In the genomic region with DNA sequence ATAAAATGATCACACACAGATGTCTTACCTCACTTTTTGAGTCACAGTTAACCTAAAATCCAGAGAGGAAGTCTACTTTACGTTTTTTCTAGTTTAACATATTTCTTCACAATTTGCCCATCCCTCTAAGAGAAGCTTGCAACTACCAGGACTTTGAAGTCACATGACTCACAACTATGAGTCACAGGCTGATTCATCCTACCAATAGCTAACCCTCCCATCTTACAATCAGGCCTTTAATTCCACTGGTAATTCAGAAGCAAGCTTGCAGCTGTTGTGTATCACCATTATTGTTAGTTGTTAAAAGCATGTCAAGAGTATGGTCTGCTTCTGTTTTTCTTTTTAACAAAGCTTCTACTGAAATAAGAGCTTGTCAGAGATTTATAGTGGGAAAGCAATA, we compare ENCODE assay signal across 19 mouse cellular contexts. TPM values are rescaled to one million over a fixed set of nuclear protein-coding genes. Genes with fewer than 3 reads are reported as not detected.
DNase-seq lines count a peak whose midpoint lies in the region; ATAC-seq and TF ChIP-seq lines count a peak whose summit lies in the region.
"Had no signal": no experiment of that assay in that cellular context is flagged by ENCODE, and none has a peak within 500 bp of the region (broad histone marks: within the 10 kb centered on the region; RNA-seq: fewer than 3 reads in every experiment).

No protein-coding gene starts in this region.

- H3K4me1 ChIP-seq in kidney, postnatal 0 days (replicated peaks; ENCODE audit: insufficient read depth, low read length): no peaks in the 10 kb centered on the region
- H3K4me1 ChIP-seq: embryonic facial prominence, embryonic 15.5 days; limb, embryonic 13.5 days; neural tube, embryonic 13.5 days had no signal

- no peak overlapping the region for H3K4me2 ChIP-seq in kidney, postnatal 0 days (ENCODE audit: low read length)
- H3K4me2 ChIP-seq: embryonic facial prominence, embryonic 15.5 days; heart, embryonic 11.5 days; hindbrain, embryonic 15.5 days; limb, embryonic 13.5 days; midbrain, embryonic 12.5 days; neural tube, embryonic 13.5 days had no signal

- CTCF ChIA-PET in Patski (lab: Charles Lee): interaction anchor here (0.9 to 1.2 kb wide), 5 partner anchors 9 to 46 kb away, joined by 3 to 4 read pairs (median 3); no protein-coding TSS in a partner anchor

- DNase-seq in adrenal gland, adult 2 months: peak; percentile 14
- DNase-seq in adrenal gland, adult 8-10 months: no peak
- DNase-seq in kidney, postnatal 0 days (ENCODE audit: low spot score): peak; percentile 78
- DNase-seq in kidney, adult 8-10 months: no peak
- no peak for DNase-seq in Patski (ENCODE audit: low read depth, low spot score)
- no peak for DNase-seq in ovary, postnatal 14 days (ENCODE audit: low spot score)
- DNase-seq in frontal cortex, postnatal 25 days (ENCODE audit: low spot score in 2 of 2): no peak
- DNase-seq: adrenal gland, postnatal 10 days; cerebellum, postnatal 36 days; kidney, postnatal 14 days; layer of hippocampus, postnatal 36 days; thymus, adult 18-20 months had no signal

- no peaks in the 10 kb centered on the region for H3K36me3 ChIP-seq in kidney, postnatal 0 days (ENCODE audit: insufficient read depth, low read length)
- H3K36me3 ChIP-seq: embryonic facial prominence, embryonic 15.5 days; hindbrain, embryonic 15.5 days; limb, embryonic 13.5 days; midbrain, embryonic 12.5 days; neural tube, embryonic 13.5 days had no signal

- WGBS in kidney, postnatal 0 days: 42% methylated on average over 1 of the region's 1 CpGs

- in situ Hi-C loops in Patski (cut with MboI; ENCODE audit: low pct_unique_long_range_greater_than_20kb): no loop called here

- ATAC-seq in kidney, postnatal 0 days (replicated peaks; ENCODE audit: low FRiP score, low read depth): no peak
- peak; percentile 54 for ATAC-seq in Patski
- peak; percentile 82 for ATAC-seq in megakaryocyte progenitor cell, adult 5-6 weeks (replicated peaks; ENCODE audit: poor library complexity)

- H3K27ac ChIP-seq in kidney, postnatal 0 days: no peak overlapping the region
- H3K27ac ChIP-seq: embryonic facial prominence, embryonic 15.5 days; hindbrain, embryonic 15.5 days; limb, embryonic 13.5 days; midbrain, embryonic 12.5 days; neural tube, embryonic 13.5 days had no signal

- H3K27me3 ChIP-seq in kidney, postnatal 0 days (ENCODE audit: insufficient read depth, low read length): no peaks in the 10 kb centered on the region
- peaks cover 7% of the 10 kb centered on the region for H3K27me3 ChIP-seq in Patski
- H3K27me3 ChIP-seq: embryonic facial prominence, embryonic 15.5 days; hindbrain, embryonic 15.5 days; limb, embryonic 13.5 days; midbrain, embryonic 12.5 days; neural tube, embryonic 13.5 days had no signal

- H3K9ac ChIP-seq in kidney, postnatal 0 days (ENCODE audit: low read depth, low read length): no peak overlapping the region
- H3K9ac ChIP-seq: embryonic facial prominence, embryonic 15.5 days; hindbrain, embryonic 15.5 days; limb, embryonic 13.5 days; midbrain, embryonic 12.5 days; neural tube, embryonic 13.5 days had no signal

- POLR2A ChIA-PET in Patski (lab: Charles Lee): no interaction called here

- no peak for TF ChIP-seq CTCF in kidney, postnatal 0 days (IDR thresholded peaks at IDR 0.05; ENCODE audit: low read depth)
- TF ChIP-seq CTCF in Patski (IDR thresholded peaks at IDR 0.05): no peak

- H3K4me3 ChIP-seq in kidney, postnatal 0 days (replicated peaks; ENCODE audit: low read depth, low read length): no peak overlapping the region
- H3K4me3 ChIP-seq: embryonic facial prominence, embryonic 15.5 days; hindbrain, embryonic 15.5 days; limb, embryonic 13.5 days; midbrain, embryonic 12.5 days; neural tube, embryonic 13.5 days had no signal

- no peaks in the 10 kb centered on the region for H3K9me3 ChIP-seq in kidney, postnatal 0 days (replicated peaks; ENCODE audit: low read length)
- H3K9me3 ChIP-seq: embryonic facial prominence, embryonic 15.5 days; hindbrain, embryonic 15.5 days; limb, embryonic 13.5 days; midbrain, embryonic 12.5 days; neural tube, embryonic 13.5 days had no signal

RNA-seq across cellular contexts. Expression of a gene that starts 26.8 kb away (rescaled TPM):
- total RNA-seq in adrenal gland, adult 2 months (2021): 1 to 10 TPM in 1 of 2 experiments, under 1 TPM in 1; 0.78 to 1.0 TPM
- 1.1 and 1.3 TPM in 2 replicates for polyA plus RNA-seq in adrenal gland, adult 2 months (2012; rRNA removed)
- total RNA-seq in adrenal gland, adult 8-10 months (2022): 1 to 10 TPM in 3 of 4 experiments, under 1 TPM in 1; 0.91 to 2.5 (median 1.3) TPM
- polyA plus RNA-seq in kidney, postnatal 0 days (2015; fragmentation: Nextera tagmentation; extraction: Ambion mirVana): 0.59 and 0.73 TPM in 2 replicates
- polyA plus RNA-seq in Patski (2021): not detected
- total RNA-seq in megakaryocyte progenitor cell, adult 5-6 weeks (2015): 11.6 and 11.9 TPM in 2 replicates
- 2.3 and 5.4 TPM in 2 replicates for total RNA-seq in megakaryocyte progenitor cell, adult 5-6 weeks (2017)

RNA-seq across cellular contexts. Expression of a gene that starts 38.2 kb away (rescaled TPM):
- total RNA-seq in adrenal gland, adult 2 months (2021): 1 to 10 TPM in 1 of 2 experiments, under 1 TPM in 1; 0.46 to 1.5 TPM
- polyA plus RNA-seq in adrenal gland, adult 2 months (2012; rRNA removed): 0.16 and 0.45 TPM in 2 replicates
- total RNA-seq in adrenal gland, adult 8-10 months (2022): 1 to 10 TPM in 2 of 4 experiments, under 1 TPM in 2; 0.61 to 2.3 (median 1.1) TPM
- 0.03 and 0.06 TPM in 2 replicates for polyA plus RNA-seq in kidney, postnatal 0 days (2015; fragmentation: Nextera tagmentation; extraction: Ambion mirVana)
- 0.01 TPM for polyA plus RNA-seq in Patski (2021)
- not detected in 2 replicates for total RNA-seq in megakaryocyte progenitor cell, adult 5-6 weeks (2015)
- not detected in 2 replicates for total RNA-seq in megakaryocyte progenitor cell, adult 5-6 weeks (2017)

Comparison
In these comparisons a context has a peak if more than half of its experiments do, and no peak if none do; other contexts are left out.
1. DNase-seq: peak in adrenal gland, adult 2 months (single experiment) and kidney, postnatal 0 days (single experiment); none in adrenal gland, adult 8-10 months (single experiment), kidney, adult 8-10 months (0 of 2), Patski (single experiment), ovary, postnatal 14 days (single experiment) and frontal cortex, postnatal 25 days (0 of 2).